Mouse (Mus musculus): ENCODE measurements at regions not wholly inside any gene's neighbourhood (a gene's known extent, or its start where the extent isn't known, plus 50 kb on each side); places are given as distances from the start of the nearest gene placed in this dataset.
A peak's percentile ranks its signal among the peaks of the same experiment; 100 is the strongest.
"Not testable (repeated sequence)": the region's sequence is repeated elsewhere in the genome, so short reads cannot be mapped to it uniquely, and the experiment has no call there.

- not testable (repeated sequence) for H3K9ac ChIP-seq (ENCODE audit: low read depth, low read length); ATAC-seq (replicated peaks; ENCODE audit: low FRiP score, low read depth); H3K4me3 ChIP-seq (replicated peaks; ENCODE audit: low read depth, low read length); H3K27ac ChIP-seq; DNase-seq (ENCODE audit: low spot score); H3K4me2 ChIP-seq (ENCODE audit: low read length); H3K9me3 ChIP-seq (replicated peaks; ENCODE audit: low read length); H3K4me1 ChIP-seq (replicated peaks; ENCODE audit: insufficient read depth, low read length); H3K27me3 ChIP-seq (ENCODE audit: insufficient read depth, low read length); H3K36me3 ChIP-seq (ENCODE audit: insufficient read depth, low read length)
- WGBS, result no CpG with 5 or more reads among the region's 3 CpGs
These were observed 695.4 kb upstream of the Olfr1507 start for GRCm38 (mm10) chr14:53190931-53191330.

- H3K36me3 ChIP-seq (ENCODE audit: insufficient read depth, low read length); H3K4me3 ChIP-seq (replicated peaks; ENCODE audit: low read depth, low read length); H3K9me3 ChIP-seq (replicated peaks; ENCODE audit: low read length); H3K27me3 ChIP-seq (ENCODE audit: insufficient read depth, low read length); H3K4me2 ChIP-seq (ENCODE audit: low read length); ATAC-seq (replicated peaks; ENCODE audit: low FRiP score, low read depth); H3K4me1 ChIP-seq (replicated peaks; ENCODE audit: insufficient read depth, low read length); H3K27ac ChIP-seq; H3K9ac ChIP-seq (ENCODE audit: low read depth, low read length); DNase-seq (ENCODE audit: low spot score): not testable (repeated sequence)
These were observed 678.5 kb upstream of the Olfr1507 start for GRCm38 (mm10) chr14:53174099-53174498.

GRCm38 (mm10) chr14:53166327-53166726 is 670.8 kb upstream of the Olfr1507 start:
- not testable (repeated sequence) for H3K27ac ChIP-seq; H3K36me3 ChIP-seq (ENCODE audit: insufficient read depth, low read length); H3K9me3 ChIP-seq (replicated peaks; ENCODE audit: low read length); DNase-seq (ENCODE audit: low spot score); ATAC-seq (replicated peaks; ENCODE audit: low FRiP score, low read depth); H3K27me3 ChIP-seq (ENCODE audit: insufficient read depth, low read length); H3K4me1 ChIP-seq (replicated peaks; ENCODE audit: insufficient read depth, low read length); H3K4me2 ChIP-seq (ENCODE audit: low read length); H3K4me3 ChIP-seq (replicated peaks; ENCODE audit: low read depth, low read length); H3K9ac ChIP-seq (ENCODE audit: low read depth, low read length)
- WGBS, result no CpG with 5 or more reads among the region's 2 CpGs

- not testable (repeated sequence) for H3K4me3 ChIP-seq (replicated peaks; ENCODE audit: low read depth, low read length); DNase-seq (ENCODE audit: low spot score); H3K4me1 ChIP-seq (replicated peaks; ENCODE audit: insufficient read depth, low read length); H3K27ac ChIP-seq; H3K9ac ChIP-seq (ENCODE audit: low read depth, low read length); H3K4me2 ChIP-seq (ENCODE audit: low read length); H3K27me3 ChIP-seq (ENCODE audit: insufficient read depth, low read length); ATAC-seq (replicated peaks; ENCODE audit: low FRiP score, low read depth); H3K36me3 ChIP-seq (ENCODE audit: insufficient read depth, low read length); H3K9me3 ChIP-seq (replicated peaks; ENCODE audit: low read length)
- no CpG with 5 or more reads among the region's 2 CpGs for WGBS
These were observed 663.5 kb upstream of the Olfr1507 start for GRCm38 (mm10) chr14:53159012-53159411.

- not testable (repeated sequence) for H3K4me1 ChIP-seq (replicated peaks; ENCODE audit: insufficient read depth, low read length); ATAC-seq (replicated peaks; ENCODE audit: low FRiP score, low read depth); H3K9me3 ChIP-seq (replicated peaks; ENCODE audit: low read length)
These were observed 639.2 kb upstream of the Olfr1507 start for GRCm38 (mm10) chr14:53134783-53135182.

GRCm38 (mm10) chr14:53132390-53132789 is 636.8 kb upstream of the Olfr1507 start:
- not testable (repeated sequence) for H3K27me3 ChIP-seq (ENCODE audit: insufficient read depth, low read length); H3K36me3 ChIP-seq (ENCODE audit: insufficient read depth, low read length); H3K4me1 ChIP-seq (replicated peaks; ENCODE audit: insufficient read depth, low read length); H3K4me3 ChIP-seq (replicated peaks; ENCODE audit: low read depth, low read length); ATAC-seq (replicated peaks; ENCODE audit: low FRiP score, low read depth); H3K4me2 ChIP-seq (ENCODE audit: low read length); H3K27ac ChIP-seq; H3K9ac ChIP-seq (ENCODE audit: low read depth, low read length); H3K9me3 ChIP-seq (replicated peaks; ENCODE audit: low read length)
- peak; percentile 78 for TF ChIP-seq CTCF (IDR thresholded peaks at IDR 0.05; ENCODE audit: low read depth)
- peak; percentile 39 for DNase-seq (ENCODE audit: low spot score)
- WGBS, result 29% methylated on average over 6 of the region's 6 CpGs

More at GRCm38 (mm10) chr14:53134783-53135182, 639.2 kb upstream of the Olfr1507 start:
- H3K27ac ChIP-seq; H3K36me3 ChIP-seq (ENCODE audit: insufficient read depth, low read length); H3K27me3 ChIP-seq (ENCODE audit: insufficient read depth, low read length); H3K4me2 ChIP-seq (ENCODE audit: low read length); DNase-seq (ENCODE audit: low spot score); H3K4me3 ChIP-seq (replicated peaks; ENCODE audit: low read depth, low read length); H3K9ac ChIP-seq (ENCODE audit: low read depth, low read length): not testable (repeated sequence)

- H3K27ac ChIP-seq; H3K9ac ChIP-seq (ENCODE audit: low read depth, low read length); H3K4me3 ChIP-seq (replicated peaks; ENCODE audit: low read depth, low read length); H3K9me3 ChIP-seq (replicated peaks; ENCODE audit: low read length); H3K36me3 ChIP-seq (ENCODE audit: insufficient read depth, low read length); H3K4me2 ChIP-seq (ENCODE audit: low read length); ATAC-seq (replicated peaks; ENCODE audit: low FRiP score, low read depth); H3K27me3 ChIP-seq (ENCODE audit: insufficient read depth, low read length); H3K4me1 ChIP-seq (replicated peaks; ENCODE audit: insufficient read depth, low read length): not testable (repeated sequence)
- whole genome bisulfite sequencing, result 11% methylated on average over 2 of the region's 3 CpGs
- peak; percentile 2 for DNase-seq (ENCODE audit: low spot score)
- TF ChIP-seq CTCF (IDR thresholded peaks at IDR 0.05; ENCODE audit: low read depth), result peak; percentile 50
These were observed 626.2 kb upstream of the Olfr1507 start for GRCm38 (mm10) chr14:53121704-53122103.

- not testable (repeated sequence) for H3K9ac ChIP-seq (ENCODE audit: low read depth, low read length); DNase-seq (ENCODE audit: low spot score); H3K4me2 ChIP-seq (ENCODE audit: low read length); H3K9me3 ChIP-seq (replicated peaks; ENCODE audit: low read length); H3K27ac ChIP-seq; H3K4me3 ChIP-seq (replicated peaks; ENCODE audit: low read depth, low read length); H3K36me3 ChIP-seq (ENCODE audit: insufficient read depth, low read length); H3K27me3 ChIP-seq (ENCODE audit: insufficient read depth, low read length); H3K4me1 ChIP-seq (replicated peaks; ENCODE audit: insufficient read depth, low read length); ATAC-seq (replicated peaks; ENCODE audit: low FRiP score, low read depth)
- 83% methylated on average over 3 of the region's 3 CpGs for WGBS
These were observed 614.2 kb upstream of the Olfr1507 start for GRCm38 (mm10) chr14:53109732-53110131.

Data from kidney, postnatal 0 days (tissue).